Mouse (Mus musculus): ENCODE measurements around the gene Nfia. TPM values are rescaled to one million over a fixed set of nuclear protein-coding genes. Genes with fewer than 3 reads are reported as not detected.

The Nfia gene
- polyA plus RNA-seq, 1 experiment from 2014 or later, result 9.9 TPM

DNA sequence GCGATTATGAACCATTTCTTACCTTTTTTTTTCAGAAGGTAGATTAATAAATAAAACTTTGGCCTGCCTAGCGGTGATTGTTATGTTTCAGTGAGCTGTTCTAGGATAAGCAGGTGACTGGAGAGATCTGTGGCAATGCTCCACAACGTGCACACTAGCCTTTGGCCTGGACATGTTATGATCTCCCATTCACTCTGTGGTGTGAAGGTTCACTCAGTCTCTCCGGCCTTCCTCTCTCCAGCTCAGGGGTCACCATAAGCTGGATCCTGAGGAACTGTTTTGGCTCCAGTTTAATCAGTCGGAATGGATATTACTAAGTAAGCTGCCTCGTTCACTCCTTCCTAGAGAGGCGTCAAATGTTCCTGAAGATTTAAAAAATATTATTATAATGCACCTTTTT lies 139.2 kb downstream of the Nfia start:
- ATAC-seq (peak; percentile 92), DNase-seq (peak; percentile 38)
- H3K36me3 ChIP-seq (replicated peaks; ENCODE audit: insufficient read depth, low read length), result no peaks in the 10 kb centered on the region
- H3K9ac ChIP-seq (replicated peaks), result no peak overlapping the region
- H3K9me3 ChIP-seq (ENCODE audit: low read length), result no peaks in the 10 kb centered on the region
- H3K27ac ChIP-seq (ENCODE audit: low read depth), result peak overlapping the region; percentile 90
- H3K4me1 ChIP-seq (ENCODE audit: insufficient read depth), result peaks cover 10% of the 10 kb centered on the region
- no peak overlapping the region for H3K4me3 ChIP-seq (ENCODE audit: low read depth, low read length)
- 74% methylated on average over 7 of the region's 7 CpGs for WGBS (ENCODE audit: insufficient replicate concordance)
- H3K4me2 ChIP-seq (ENCODE audit: low read depth, low read length), result no peak overlapping the region
- no peaks in the 10 kb centered on the region for H3K27me3 ChIP-seq (ENCODE audit: insufficient read depth, low read length)
- TF ChIP-seq CTCF (IDR thresholded peaks at IDR 0.05; ENCODE audit: low read depth) (no peak), EP300 (IDR thresholded peaks at IDR 0.05; ENCODE audit: low read depth) (peak; percentile 29; the same call in 1 of the 2 replicates)

DNA sequence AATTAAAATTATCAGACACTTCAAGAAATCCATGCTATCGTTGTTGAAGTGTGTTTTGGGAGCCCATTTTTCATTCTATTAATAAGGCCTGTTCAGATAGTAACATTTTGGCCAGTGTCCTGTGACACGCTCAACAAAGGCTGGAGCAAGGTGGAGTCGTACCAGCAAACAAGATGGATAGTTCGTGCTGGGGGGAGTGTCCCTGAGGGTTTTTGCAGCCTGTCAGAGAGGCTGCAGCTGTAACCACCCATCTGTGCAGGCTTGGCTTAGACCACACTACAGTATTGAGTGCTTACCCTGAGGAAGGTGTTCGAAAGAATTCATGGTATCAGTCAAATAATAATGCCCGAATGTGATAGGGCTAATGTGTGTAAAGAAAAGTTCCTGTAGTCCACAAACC lies 139.6 kb downstream of the Nfia start:
- DNase-seq (no peak), ATAC-seq (peak; percentile 72)
- WGBS (ENCODE audit: insufficient replicate concordance), result 70% methylated on average over 6 of the region's 6 CpGs
- peak overlapping the region; percentile 90 for H3K27ac ChIP-seq (ENCODE audit: low read depth)
- TF ChIP-seq EP300 (IDR thresholded peaks at IDR 0.05; ENCODE audit: low read depth), result no peak
- TF ChIP-seq CTCF (IDR thresholded peaks at IDR 0.05; ENCODE audit: low read depth), result no peak
- no peak overlapping the region for H3K4me3 ChIP-seq (ENCODE audit: low read depth, low read length)
- H3K9ac ChIP-seq (replicated peaks), result no peak overlapping the region
- H3K9me3 ChIP-seq (ENCODE audit: low read length), result no peaks in the 10 kb centered on the region
- no peak overlapping the region for H3K4me2 ChIP-seq (ENCODE audit: low read depth, low read length)
- no peaks in the 10 kb centered on the region for H3K27me3 ChIP-seq (ENCODE audit: insufficient read depth, low read length)
- no peaks in the 10 kb centered on the region for H3K36me3 ChIP-seq (replicated peaks; ENCODE audit: insufficient read depth, low read length)
- H3K4me1 ChIP-seq (ENCODE audit: insufficient read depth), result peaks cover 10% of the 10 kb centered on the region

DNA sequence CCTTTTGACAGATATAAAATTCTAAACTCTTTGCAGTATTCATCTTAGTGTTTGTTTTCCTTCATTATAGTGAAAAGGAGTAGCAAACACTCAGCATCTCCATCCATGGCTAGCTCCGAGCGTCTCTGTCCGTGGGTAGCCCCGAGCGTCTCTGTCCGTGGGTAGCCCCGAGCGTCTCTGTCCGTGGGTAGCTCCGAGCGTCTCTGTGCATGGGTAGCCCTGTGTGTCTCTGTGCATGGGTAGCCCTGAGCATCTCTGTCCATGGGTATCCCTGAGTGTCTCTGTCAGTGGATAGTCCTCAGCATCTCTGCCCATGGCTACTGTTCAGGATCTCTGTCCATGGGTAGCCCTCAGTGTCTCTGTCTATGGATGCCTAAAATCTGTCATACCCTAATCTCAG lies 140.0 kb downstream of the Nfia start:
- TF ChIP-seq EP300 (IDR thresholded peaks at IDR 0.05; ENCODE audit: low read depth) (no peak), CTCF (IDR thresholded peaks at IDR 0.05; ENCODE audit: low read depth) (no peak)
- Histone ChIP-seq H3K27ac (ENCODE audit: low read depth) (peak overlapping the region; percentile 90), H3K36me3 (replicated peaks; ENCODE audit: insufficient read depth, low read length) (no peaks in the 10 kb centered on the region), H3K4me3 (ENCODE audit: low read depth, low read length) (no peak overlapping the region), H3K9me3 (ENCODE audit: low read length) (no peaks in the 10 kb centered on the region), H3K9ac (replicated peaks) (no peak overlapping the region), H3K4me2 (ENCODE audit: low read depth, low read length) (no peak overlapping the region), H3K27me3 (ENCODE audit: insufficient read depth, low read length) (no peaks in the 10 kb centered on the region), H3K4me1 (ENCODE audit: insufficient read depth) (peaks cover 10% of the 10 kb centered on the region)
- DNase-seq (no peak), ATAC-seq (no peak)
- WGBS (ENCODE audit: insufficient replicate concordance), result 94% methylated on average over 11 of the region's 11 CpGs

DNA sequence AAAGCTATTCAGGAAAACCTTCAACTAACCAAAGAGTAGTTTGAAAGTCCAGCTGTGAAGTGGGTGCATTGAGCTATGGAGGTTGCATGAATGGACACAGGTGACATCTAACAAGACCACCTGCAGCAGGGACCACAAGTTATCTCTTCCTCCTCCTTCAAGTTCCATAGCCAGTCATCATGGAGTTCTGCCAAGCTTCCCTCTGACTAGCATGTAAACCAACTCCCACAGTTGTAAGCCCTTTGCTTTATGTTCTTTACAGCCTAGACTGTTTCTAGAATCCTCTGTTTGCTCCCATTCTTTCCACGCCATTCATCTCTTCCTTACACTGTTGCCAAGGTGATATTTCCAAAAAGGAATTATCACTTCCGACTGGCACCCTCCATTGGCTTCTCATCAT lies 141.8 kb downstream of the Nfia start:
- 92% methylated on average over 2 of the region's 2 CpGs for WGBS (ENCODE audit: insufficient replicate concordance)
- ATAC-seq, result no peak

DNA sequence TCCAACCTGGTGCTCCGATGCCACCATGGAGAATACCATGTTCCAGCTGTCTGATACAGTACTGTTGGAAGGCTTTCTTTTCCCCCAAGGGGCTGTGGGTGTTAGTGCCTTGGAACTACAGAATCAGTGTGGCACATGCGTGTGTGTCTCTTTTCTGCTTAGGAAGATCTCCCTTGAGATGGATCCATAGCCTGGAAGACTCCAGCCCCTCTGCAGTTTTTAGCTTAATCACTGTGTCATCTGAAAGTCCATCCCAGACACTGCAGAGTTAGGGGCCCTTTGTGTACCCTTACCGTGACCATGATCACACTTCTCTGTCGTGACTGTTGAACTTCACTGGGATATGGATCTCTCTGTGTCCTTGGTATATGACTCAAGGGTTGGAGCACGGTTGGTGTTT lies 142.2 kb downstream of the Nfia start:
- peaks cover 8% of the 10 kb centered on the region for H3K4me1 ChIP-seq (ENCODE audit: insufficient read depth)
- H3K9me3 ChIP-seq (ENCODE audit: low read length), result no peaks in the 10 kb centered on the region
- TF ChIP-seq EP300 (IDR thresholded peaks at IDR 0.05; ENCODE audit: low read depth) (no peak), CTCF (IDR thresholded peaks at IDR 0.05; ENCODE audit: low read depth) (no peak)
- no peak overlapping the region for H3K4me3 ChIP-seq (ENCODE audit: low read depth, low read length)
- H3K27ac ChIP-seq (ENCODE audit: low read depth), result no peak overlapping the region
- H3K4me2 ChIP-seq (ENCODE audit: low read depth, low read length), result no peak overlapping the region
- WGBS (ENCODE audit: insufficient replicate concordance), result 82% methylated on average over 5 of the region's 5 CpGs
- H3K27me3 ChIP-seq (ENCODE audit: insufficient read depth, low read length), result no peaks in the 10 kb centered on the region
- H3K9ac ChIP-seq (replicated peaks), result no peak overlapping the region
- no peak for ATAC-seq
- no peaks in the 10 kb centered on the region for H3K36me3 ChIP-seq (replicated peaks; ENCODE audit: insufficient read depth, low read length)
- DNase-seq, result no peak

More for the DNA sequence above, 141.8 kb downstream of the Nfia start:
- H3K4me3 ChIP-seq (ENCODE audit: low read depth, low read length), result no peak overlapping the region
- H3K4me1 ChIP-seq (ENCODE audit: insufficient read depth), result peaks cover 8% of the 10 kb centered on the region
- H3K27ac ChIP-seq (ENCODE audit: low read depth), result no peak overlapping the region
- H3K36me3 ChIP-seq (replicated peaks; ENCODE audit: insufficient read depth, low read length), result no peaks in the 10 kb centered on the region
- no peak for DNase-seq
- no peaks in the 10 kb centered on the region for H3K27me3 ChIP-seq (ENCODE audit: insufficient read depth, low read length)
- H3K9ac ChIP-seq (replicated peaks), result no peak overlapping the region
- H3K4me2 ChIP-seq (ENCODE audit: low read depth, low read length), result no peak overlapping the region
- no peak for TF ChIP-seq EP300 (IDR thresholded peaks at IDR 0.05; ENCODE audit: low read depth)
- no peak for TF ChIP-seq CTCF (IDR thresholded peaks at IDR 0.05; ENCODE audit: low read depth)
- no peaks in the 10 kb centered on the region for H3K9me3 ChIP-seq (ENCODE audit: low read length)

DNA sequence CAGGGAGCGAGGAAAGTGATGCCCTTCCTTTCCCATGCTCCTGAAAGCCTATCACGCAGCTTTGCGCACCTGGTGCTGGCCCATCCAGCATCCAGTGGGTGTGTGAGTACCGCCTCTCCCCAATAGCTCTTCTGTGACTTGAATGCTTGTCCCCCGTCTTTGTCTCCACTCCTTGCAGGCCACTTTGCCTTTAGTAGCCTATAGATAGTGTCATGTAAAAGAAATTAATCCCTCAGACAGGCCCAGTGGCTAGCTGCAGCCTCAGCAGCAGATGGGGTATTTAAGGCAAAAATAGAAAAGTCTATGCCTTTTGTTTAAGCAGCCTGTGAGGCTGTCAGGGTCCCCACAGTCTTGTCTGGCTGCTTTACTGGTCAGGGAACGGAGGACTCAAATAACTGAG lies 145.0 kb downstream of the Nfia start:
- Histone ChIP-seq H3K9me3 (ENCODE audit: low read length) (no peaks in the 10 kb centered on the region), H3K27ac (ENCODE audit: low read depth) (no peak overlapping the region), H3K4me1 (ENCODE audit: insufficient read depth) (peaks cover 9% of the 10 kb centered on the region), H3K4me2 (ENCODE audit: low read depth, low read length) (no peak overlapping the region), H3K27me3 (ENCODE audit: insufficient read depth, low read length) (no peaks in the 10 kb centered on the region), H3K9ac (replicated peaks) (no peak overlapping the region), H3K36me3 (replicated peaks; ENCODE audit: insufficient read depth, low read length) (no peaks in the 10 kb centered on the region), H3K4me3 (ENCODE audit: low read depth, low read length) (no peak overlapping the region)
- ATAC-seq (no peak), DNase-seq (no peak)
- WGBS (ENCODE audit: insufficient replicate concordance), result 87% methylated on average over 6 of the region's 6 CpGs
- TF ChIP-seq EP300 (IDR thresholded peaks at IDR 0.05; ENCODE audit: low read depth), result no peak
- TF ChIP-seq CTCF (IDR thresholded peaks at IDR 0.05; ENCODE audit: low read depth), result no peak

DNA sequence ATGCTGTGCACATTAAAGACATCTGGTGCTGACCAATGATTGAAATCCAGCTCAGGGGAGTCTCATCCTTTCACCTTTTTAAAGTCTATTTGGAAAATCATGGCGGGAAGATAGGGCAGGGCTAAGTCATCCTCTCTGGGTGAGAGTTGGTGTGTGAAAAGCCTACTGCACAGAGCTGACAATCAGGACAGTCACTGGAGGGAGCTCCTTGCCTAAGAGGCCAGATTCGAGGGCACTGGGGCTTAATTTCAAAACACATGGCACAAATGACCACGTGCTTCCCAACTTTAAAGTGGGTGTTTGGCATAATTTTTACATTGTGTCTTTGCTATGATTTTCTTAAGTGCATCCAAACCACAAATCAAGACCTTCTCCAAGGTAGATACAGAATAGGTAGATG lies 146.1 kb downstream of the Nfia start:
- H3K36me3 ChIP-seq (replicated peaks; ENCODE audit: insufficient read depth, low read length), result no peaks in the 10 kb centered on the region
- H3K9ac ChIP-seq (replicated peaks), result no peak overlapping the region
- no peak overlapping the region for H3K4me2 ChIP-seq (ENCODE audit: low read depth, low read length)
- 61% methylated on average over 3 of the region's 3 CpGs for WGBS (ENCODE audit: insufficient replicate concordance)
- H3K9me3 ChIP-seq (ENCODE audit: low read length), result no peaks in the 10 kb centered on the region
- TF ChIP-seq EP300 (IDR thresholded peaks at IDR 0.05; ENCODE audit: low read depth) (no peak), CTCF (IDR thresholded peaks at IDR 0.05; ENCODE audit: low read depth) (peak; percentile 42)
- no peak overlapping the region for H3K4me3 ChIP-seq (ENCODE audit: low read depth, low read length)
- H3K4me1 ChIP-seq (ENCODE audit: insufficient read depth), result peaks cover 9% of the 10 kb centered on the region
- no peaks in the 10 kb centered on the region for H3K27me3 ChIP-seq (ENCODE audit: insufficient read depth, low read length)
- DNase-seq, result no peak
- no peak overlapping the region for H3K27ac ChIP-seq (ENCODE audit: low read depth)
- no peak for ATAC-seq
